Mouse (Mus musculus) hindbrain, embryonic 10.5 days (tissue): Measurements from ENCODE around the gene Itga6. TPM values are rescaled to one million over a fixed set of nuclear protein-coding genes. Genes with fewer than 3 reads are reported as not detected.

Experiments
- DNase-seq: peaks from one replicate; pipeline ENCODE4 v3.0.0-alpha.2; 2017; ENCODE audit warnings: low spot score
- H3K27ac ChIP-seq: fragments of 300-500 bp; sonication (generic); 2 replicates; pipeline ENCODE4 v1.5.1; 2016; ENCODE audit warnings: mild to moderate bottlenecking, moderate library complexity
- H3K27me3 ChIP-seq: fragments of 300-500 bp; sonication (generic); 2 replicates; pipeline ENCODE4 v1.6.1; 2016; ENCODE audit warnings: mild to moderate bottlenecking; ENCODE audit not compliant: poor library complexity, insufficient read depth, severe bottlenecking
- H3K36me3 ChIP-seq: fragments of 300-500 bp; sonication (generic); 2 replicates; pipeline ENCODE4 v1.6.1; 2016; ENCODE audit warnings: mild to moderate bottlenecking, moderate library complexity
- H3K4me1 ChIP-seq: fragments of 300-500 bp; sonication (generic); replicated peaks from 2 replicates; pipeline ENCODE4 v1.6.1; 2016; ENCODE audit warnings: mild to moderate bottlenecking
- H3K4me3 ChIP-seq: fragments of 300-500 bp; sonication (generic); 2 replicates; pipeline ENCODE4 v1.5.1; 2016; ENCODE audit warnings: mild to moderate bottlenecking, moderate library complexity
- H3K9me3 ChIP-seq: fragments of 300-500 bp; sonication (generic); 2 replicates; pipeline ENCODE4 v1.6.1; 2016; ENCODE audit warnings: mild to moderate bottlenecking, moderate library complexity
- WGBS: fragments of 180-500 bp; shearing (Covaris S2); methylation state at CpG from one replicate; pipeline ENCODE4 v1.1.7; 2016; 5-methylcytosine and 5-hydroxymethylcytosine counted together
- polyA plus RNA-seq: library from polyadenylated mRNA; unstranded; fragments of >200 nt; fragmentation: Nextera tagmentation; extraction: Ambion mirVana; gene quantifications from 2 replicates; pipeline ENCODE4 v1.2.1, GENCODE M21; 2016

Itga6 gene
- polyA plus RNA-seq, 1 experiment from 2014 or later, result 19.5 TPM

DNA sequence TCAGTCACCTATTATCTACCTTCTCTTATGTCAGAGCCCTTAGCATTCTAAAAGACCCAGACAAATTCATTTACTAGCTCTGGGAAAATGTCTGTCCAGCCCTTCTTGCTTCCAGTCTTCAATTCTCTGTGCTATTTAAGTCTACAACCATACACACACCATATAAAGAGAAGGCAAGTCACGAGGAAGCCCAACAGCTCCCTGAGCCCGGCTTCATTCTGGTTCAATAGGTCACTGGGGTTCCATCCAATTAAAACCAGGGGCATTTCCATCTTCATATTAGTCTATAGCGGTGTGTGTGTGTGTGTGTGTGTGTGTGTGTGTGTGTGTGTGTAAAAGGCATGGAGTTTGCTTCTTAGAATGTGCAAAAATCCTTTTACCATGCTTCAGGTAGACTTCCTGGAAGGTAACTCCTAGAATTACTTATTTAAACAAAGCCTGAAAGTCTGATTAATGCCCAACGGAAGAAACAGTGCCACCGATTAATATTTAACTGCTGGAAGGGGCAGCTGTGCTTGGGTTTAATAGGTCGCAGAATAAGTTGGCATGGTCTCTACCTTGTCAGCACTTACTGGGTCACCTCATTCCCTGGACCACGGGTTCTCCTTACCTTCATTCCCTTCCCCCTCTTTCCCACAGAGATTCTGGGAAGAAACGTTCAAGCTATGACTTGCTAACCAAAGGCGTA, 6.1 kb upstream of the Itga6 start:
- H3K36me3 ChIP-seq, result no peaks in the 10 kb centered on the region
- no peak for DNase-seq
- no peaks in the 10 kb centered on the region for H3K9me3 ChIP-seq
- no peak overlapping the region for H3K4me3 ChIP-seq
- 82% methylated on average over 9 of the region's 9 CpGs for WGBS
- H3K27me3 ChIP-seq, result 0 out of 2 replicates have a peak, but pooled peaks cover 4% of the 10 kb centered on the region
- no peak overlapping the region for H3K27ac ChIP-seq
- peaks cover 20% of the 10 kb centered on the region for H3K4me1 ChIP-seq

DNA sequence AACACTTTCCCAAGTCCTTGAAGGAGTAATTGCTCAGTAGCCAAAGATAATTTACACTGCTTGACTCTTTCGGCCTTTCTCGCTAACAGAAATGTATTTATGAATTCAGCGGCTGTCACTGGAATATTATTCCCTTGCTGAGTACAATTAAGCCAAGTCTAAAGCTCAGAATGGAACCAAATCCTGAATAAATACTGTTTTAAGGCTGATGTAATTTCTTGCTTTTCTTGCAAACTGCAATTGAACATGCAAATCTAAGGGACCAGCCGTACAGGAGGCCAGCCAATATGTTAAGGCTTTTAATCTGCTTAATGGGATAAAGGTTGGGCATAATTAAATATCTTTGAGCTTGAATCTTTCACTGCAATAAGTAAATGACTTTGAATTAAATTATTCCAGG, 2.9 kb upstream of the Itga6 start:
- Histone ChIP-seq H3K27ac (no peak overlapping the region), H3K9me3 (no peaks in the 10 kb centered on the region), H3K4me3 (no peak overlapping the region), H3K27me3 (peaks cover 22% of the 10 kb centered on the region), H3K4me1 (peaks cover 43% of the 10 kb centered on the region), H3K36me3 (no peaks in the 10 kb centered on the region)
- DNase-seq, result no peak
- 91% methylated on average over 4 of the region's 4 CpGs for WGBS

DNA sequence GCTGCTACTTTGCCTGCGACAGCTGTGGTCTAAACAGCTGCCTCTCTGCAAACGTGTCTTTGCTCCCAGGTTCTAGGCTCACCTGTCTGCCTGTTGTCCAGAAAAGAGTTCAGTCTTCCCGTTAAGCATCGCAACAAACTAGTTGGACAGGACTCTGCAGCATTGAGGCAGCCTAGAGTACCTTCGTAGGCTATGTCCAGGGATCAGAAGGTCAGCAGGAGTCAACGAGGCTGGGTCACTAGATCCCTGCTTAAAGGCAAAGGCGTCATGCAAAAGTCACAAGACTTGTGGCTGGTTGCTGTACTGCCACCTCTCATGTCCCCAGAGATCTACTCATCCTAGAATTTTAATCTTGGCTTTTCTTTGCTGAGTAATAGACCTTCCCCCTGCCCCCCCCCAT, 2.0 kb upstream of the Itga6 start:
- peaks cover 30% of the 10 kb centered on the region for H3K27me3 ChIP-seq
- H3K27ac ChIP-seq, result no peak overlapping the region
- H3K4me3 ChIP-seq, result no peak overlapping the region
- H3K9me3 ChIP-seq, result no peaks in the 10 kb centered on the region
- H3K4me1 ChIP-seq, result peaks cover 43% of the 10 kb centered on the region
- WGBS, result 43% methylated on average over 7 of the region's 7 CpGs
- H3K36me3 ChIP-seq, result no peaks in the 10 kb centered on the region
- no peak for DNase-seq

DNA sequence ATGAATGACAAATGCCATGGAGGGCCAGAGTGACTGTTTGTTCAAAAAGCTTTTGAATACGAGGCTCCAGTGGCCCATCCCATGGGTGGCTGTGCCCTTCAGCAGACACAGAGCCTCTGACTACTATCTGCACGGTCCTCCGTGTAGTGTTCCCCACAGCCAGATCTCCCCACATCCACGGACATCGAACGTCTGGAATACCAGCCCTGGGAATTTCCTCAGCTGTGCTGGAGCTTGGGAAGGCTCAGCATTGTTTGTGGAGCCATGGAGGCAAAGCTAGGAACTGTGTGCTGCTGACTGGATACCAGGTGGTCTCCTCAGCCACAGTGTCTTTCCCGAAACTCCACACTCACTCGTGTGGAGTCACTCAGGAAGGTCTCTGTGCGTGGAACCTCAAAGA, 1.1 kb upstream of the Itga6 start:
- Histone ChIP-seq H3K4me1 (peaks cover 43% of the 10 kb centered on the region), H3K27me3 (peaks cover 32% of the 10 kb centered on the region), H3K4me3 (peak overlapping the region; percentile 13; the same call in 1 of the 2 replicates), H3K27ac (peak overlapping the region; percentile 81), H3K36me3 (no peaks in the 10 kb centered on the region), H3K9me3 (no peaks in the 10 kb centered on the region)
- no peak for DNase-seq
- 10% methylated on average over 9 of the region's 9 CpGs for WGBS

DNA sequence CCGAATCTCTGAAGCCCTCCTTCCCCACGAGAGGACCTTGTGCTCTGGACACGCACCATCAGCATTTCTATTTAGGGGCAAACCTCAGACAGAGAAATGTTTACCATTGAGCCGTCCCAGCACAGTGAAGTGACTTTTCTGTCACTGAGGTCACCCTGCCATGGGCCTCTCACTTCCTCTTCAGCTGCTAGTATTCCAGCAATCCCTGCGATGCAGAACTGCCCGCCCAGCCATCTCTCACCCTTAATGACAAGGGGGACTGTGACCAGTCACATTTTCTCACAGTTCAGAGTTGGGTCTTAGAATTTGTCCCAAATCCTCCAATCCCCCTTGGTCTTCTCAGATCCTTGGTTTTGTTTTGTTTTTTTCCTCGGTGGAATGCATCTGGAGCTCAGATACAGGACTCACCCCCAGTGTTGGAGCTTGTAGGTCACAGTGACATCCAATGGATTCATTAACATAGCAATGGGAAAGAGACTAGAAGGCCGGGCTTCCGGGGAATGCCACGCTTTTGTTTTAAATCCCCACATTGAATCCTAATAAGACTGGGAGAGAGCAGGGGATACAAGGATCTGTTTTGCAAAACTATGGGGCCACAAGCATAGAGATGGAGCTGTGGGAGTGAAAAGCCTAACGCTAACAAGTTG, 432 bp upstream of the Itga6 start:
- peak overlapping the region; percentile 81 for H3K27ac ChIP-seq

DNA sequence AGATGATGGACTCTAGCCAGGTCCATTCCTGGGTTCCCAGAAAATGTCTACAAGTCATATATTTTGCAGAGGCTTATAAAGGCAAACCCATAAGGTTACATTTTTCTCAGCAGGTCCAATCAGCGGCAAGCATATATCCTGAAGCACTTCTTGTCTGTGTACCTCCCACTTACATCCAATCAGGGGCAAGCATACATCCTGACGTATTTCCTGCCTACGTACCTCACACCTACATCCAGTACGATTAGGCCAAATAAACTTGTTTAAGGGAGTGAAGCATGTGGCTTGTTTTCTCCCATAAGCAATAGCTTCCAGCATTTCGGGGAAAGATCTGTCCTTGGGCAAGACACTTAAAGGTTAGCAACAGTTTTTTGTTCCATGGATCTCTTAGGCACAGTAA, 3.0 kb downstream of the Itga6 start:
- no peak overlapping the region for H3K4me3 ChIP-seq
- DNase-seq, result no peak
- no peak overlapping the region for H3K27ac ChIP-seq
- H3K4me1 ChIP-seq, result peaks cover 62% of the 10 kb centered on the region
- H3K36me3 ChIP-seq, result no peaks in the 10 kb centered on the region
- peaks cover 40% of the 10 kb centered on the region for H3K27me3 ChIP-seq
- 89% methylated on average over 5 of the region's 5 CpGs for WGBS
- H3K9me3 ChIP-seq, result no peaks in the 10 kb centered on the region

More for the DNA sequence above, 432 bp upstream of the Itga6 start:
- Histone ChIP-seq H3K27me3 (peaks cover 32% of the 10 kb centered on the region), H3K36me3 (no peaks in the 10 kb centered on the region), H3K9me3 (no peaks in the 10 kb centered on the region), H3K4me3 (peak overlapping the region; percentile 13; the same call in 1 of the 2 replicates), H3K4me1 (peaks cover 50% of the 10 kb centered on the region)
- 4% methylated on average over 11 of the region's 11 CpGs for WGBS
- peak; percentile 58 for DNase-seq

DNA sequence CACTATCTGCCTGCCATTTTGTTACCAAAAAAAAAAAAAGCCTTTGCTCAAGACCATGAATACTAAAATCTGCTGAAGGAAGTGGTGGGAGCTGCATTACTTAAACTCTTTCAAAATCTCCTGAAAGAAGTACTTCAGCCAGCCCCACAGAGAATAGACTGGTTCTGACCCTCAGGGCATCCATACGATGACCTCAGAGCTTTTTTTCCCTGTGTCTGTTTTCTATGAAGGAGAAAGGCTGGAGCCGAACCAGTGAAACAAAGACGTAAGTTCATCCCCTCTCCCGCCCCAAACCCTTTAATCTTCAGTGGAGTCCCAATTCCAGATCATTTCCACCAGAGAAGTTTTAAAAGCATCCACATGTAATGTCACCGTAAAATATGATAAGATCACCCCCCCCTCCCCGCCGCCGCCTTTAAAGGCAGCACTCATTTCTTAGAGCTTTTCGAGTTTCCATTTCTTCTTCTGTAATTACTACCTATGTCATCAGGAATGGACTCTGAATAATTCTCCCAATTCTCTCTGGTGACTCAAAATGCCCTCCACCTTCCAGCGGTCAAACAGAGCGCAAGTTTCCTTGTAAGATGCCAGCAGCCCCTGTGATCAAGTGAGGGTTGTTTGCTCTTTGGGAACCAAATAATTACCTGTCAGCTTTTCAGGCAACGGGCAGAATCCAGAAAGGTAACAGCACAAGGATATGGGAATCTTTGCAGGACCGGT, 4.1 kb downstream of the Itga6 start:
- Histone ChIP-seq H3K4me3 (peak overlapping the region; percentile 27; the same call in 1 of the 2 replicates), H3K36me3 (no peaks in the 10 kb centered on the region), H3K27ac (peak overlapping the region; percentile 72), H3K4me1 (peaks cover 52% of the 10 kb centered on the region), H3K9me3 (no peaks in the 10 kb centered on the region), H3K27me3 (peaks cover 39% of the 10 kb centered on the region)
- WGBS, result 40% methylated on average over 13 of the region's 13 CpGs
- peak; percentile 31 for DNase-seq

DNA sequence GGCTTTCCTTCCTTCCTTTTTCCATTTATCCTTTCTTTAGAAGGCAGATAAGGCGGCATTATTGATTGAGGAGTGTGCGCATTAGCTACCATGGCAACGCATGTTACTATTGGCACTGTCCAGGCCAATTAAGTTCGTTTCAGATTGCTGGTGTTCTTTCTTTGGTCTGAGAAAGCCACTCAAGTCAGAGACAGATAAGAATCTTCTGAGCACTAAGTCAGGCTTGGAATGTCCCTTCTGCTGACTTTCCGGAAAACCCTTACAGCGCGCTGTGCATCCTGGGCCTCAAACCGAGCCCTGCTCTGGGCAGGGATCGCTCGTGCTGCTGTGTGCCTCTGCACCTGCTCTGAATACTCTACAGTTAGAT, 4.7 kb downstream of the Itga6 start:
- DNase-seq, result peak; percentile 29
- no peaks in the 10 kb centered on the region for H3K36me3 ChIP-seq
- H3K27me3 ChIP-seq, result peaks cover 39% of the 10 kb centered on the region
- no peaks in the 10 kb centered on the region for H3K9me3 ChIP-seq
- peaks cover 47% of the 10 kb centered on the region for H3K4me1 ChIP-seq
- 66% methylated on average over 10 of the region's 10 CpGs for WGBS
- H3K27ac ChIP-seq, result peak overlapping the region; percentile 72
- peak overlapping the region; percentile 27; the same call in 1 of the 2 replicates for H3K4me3 ChIP-seq

DNA sequence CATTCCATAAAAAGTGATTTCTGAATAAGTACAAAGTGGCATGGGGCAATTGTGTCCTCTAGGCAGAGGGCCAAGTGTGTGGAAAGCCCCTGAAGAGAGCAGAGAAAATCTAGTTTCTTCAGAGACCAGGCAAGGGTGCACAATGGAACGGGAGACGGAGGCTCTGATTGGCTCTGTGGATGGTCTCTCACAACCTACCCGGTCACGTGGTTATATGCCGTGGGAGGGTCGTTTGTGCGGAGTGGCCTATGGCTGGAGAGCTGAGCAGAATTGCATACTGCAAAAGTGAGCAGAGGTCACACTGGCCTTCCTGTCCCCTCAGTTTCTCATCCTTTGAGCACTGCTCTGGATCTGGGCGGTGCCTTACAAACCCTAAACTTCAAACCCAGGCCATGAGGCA, 5.9 kb downstream of the Itga6 start:
- 74% methylated on average over 8 of the region's 8 CpGs for WGBS
- Histone ChIP-seq H3K4me1 (peaks cover 34% of the 10 kb centered on the region), H3K27me3 (peaks cover 32% of the 10 kb centered on the region), H3K9me3 (no peaks in the 10 kb centered on the region), H3K36me3 (no peaks in the 10 kb centered on the region), H3K27ac (peak overlapping the region; percentile 57), H3K4me3 (no peak overlapping the region)
- peak; percentile 36 for DNase-seq

DNA sequence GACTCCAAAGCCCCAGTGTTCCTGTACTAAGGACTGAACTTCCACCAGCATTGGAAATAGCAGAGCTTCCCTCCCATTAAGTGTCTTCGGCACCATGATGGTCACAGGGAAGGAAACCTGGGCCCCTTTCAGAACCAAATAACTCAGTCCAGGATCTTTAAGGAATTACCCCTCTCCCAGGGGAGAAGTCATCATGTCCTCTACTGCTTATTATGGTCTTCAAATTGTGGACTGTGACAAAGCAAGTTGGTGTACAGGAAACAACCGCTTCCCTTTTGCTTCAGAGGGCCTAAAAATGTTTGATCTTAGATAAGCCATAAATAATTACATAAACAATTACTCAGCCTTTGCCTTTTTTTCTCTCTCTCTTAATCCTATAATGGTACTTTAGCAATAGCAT, 6.4 kb downstream of the Itga6 start:
- DNase-seq, result no peak
- WGBS, result 90% methylated on average over 2 of the region's 2 CpGs
- Histone ChIP-seq H3K4me1 (peaks cover 31% of the 10 kb centered on the region), H3K27ac (peak overlapping the region; percentile 57), H3K27me3 (peaks cover 27% of the 10 kb centered on the region), H3K9me3 (no peaks in the 10 kb centered on the region), H3K4me3 (no peak overlapping the region), H3K36me3 (no peaks in the 10 kb centered on the region)

DNA sequence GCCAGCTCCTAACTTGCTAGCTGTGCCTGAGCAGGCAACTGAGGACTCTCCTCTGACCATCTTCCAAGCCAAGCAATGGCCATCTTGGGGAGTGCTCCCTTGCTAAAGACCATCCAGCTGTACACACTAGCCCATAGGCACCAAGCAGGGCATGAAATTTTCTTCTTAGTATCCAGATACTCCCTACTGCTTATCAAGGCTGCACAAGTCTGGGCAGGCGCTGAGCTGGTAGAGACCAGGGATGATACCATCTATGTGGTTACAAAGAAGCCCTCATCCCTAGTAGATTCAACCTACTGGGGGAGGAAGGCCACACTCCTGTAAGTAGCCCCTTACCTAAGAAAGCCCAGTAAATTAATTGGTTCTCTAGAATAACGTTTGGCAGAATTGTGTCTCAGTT, 7.0 kb downstream of the Itga6 start:
- peaks cover 31% of the 10 kb centered on the region for H3K4me1 ChIP-seq
- H3K4me3 ChIP-seq, result no peak overlapping the region
- no peak for DNase-seq
- peaks cover 27% of the 10 kb centered on the region for H3K27me3 ChIP-seq
- no peaks in the 10 kb centered on the region for H3K36me3 ChIP-seq
- H3K27ac ChIP-seq, result no peak overlapping the region
- WGBS, result 83% methylated on average over 2 of the region's 2 CpGs
- H3K9me3 ChIP-seq, result no peaks in the 10 kb centered on the region

DNA sequence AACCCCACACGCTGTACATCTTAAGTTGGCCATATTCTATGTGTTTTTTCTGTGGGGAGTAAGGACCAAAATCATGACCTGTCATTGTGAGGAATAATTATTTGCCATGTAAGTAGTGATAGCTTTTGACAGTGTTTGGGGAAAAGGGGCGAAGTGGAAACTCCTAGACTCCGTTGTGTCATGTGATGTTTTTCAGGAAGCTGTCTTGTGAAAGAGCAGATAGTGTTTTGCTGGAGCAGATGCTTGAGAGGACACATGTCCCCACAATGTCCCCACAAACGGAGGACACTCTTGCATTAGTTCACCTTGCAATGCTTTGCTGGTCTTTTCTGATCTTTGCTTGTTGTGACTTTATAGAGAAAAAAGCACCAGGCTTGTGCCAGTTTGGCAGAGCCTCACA, 7.7 kb downstream of the Itga6 start:
- H3K4me1 ChIP-seq, result peaks cover 31% of the 10 kb centered on the region
- H3K27ac ChIP-seq, result no peak overlapping the region
- no peak overlapping the region for H3K4me3 ChIP-seq
- H3K36me3 ChIP-seq, result no peaks in the 10 kb centered on the region
- peaks cover 20% of the 10 kb centered on the region for H3K27me3 ChIP-seq
- DNase-seq, result no peak
- no peaks in the 10 kb centered on the region for H3K9me3 ChIP-seq
- WGBS, result 82% methylated on average over 4 of the region's 4 CpGs

DNA sequence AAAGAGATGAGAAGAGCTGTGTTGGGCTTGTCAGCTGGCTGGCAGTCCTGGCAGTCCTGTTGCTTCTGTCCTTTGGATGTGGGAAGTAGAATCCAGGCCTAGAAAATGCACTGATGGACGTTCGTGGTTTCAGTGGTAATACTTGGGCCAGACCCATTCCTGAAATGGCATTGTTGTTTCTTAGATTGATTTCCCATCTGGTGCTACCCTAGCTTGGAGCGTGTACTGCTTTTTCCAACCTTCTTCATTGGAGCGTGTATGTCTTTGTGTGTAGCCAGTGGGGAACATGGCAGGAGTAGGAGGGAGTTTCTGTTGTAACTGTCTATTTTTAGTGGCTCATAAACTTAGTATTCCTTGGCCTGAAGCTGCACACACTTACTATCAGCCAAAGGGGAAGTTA, 10.3 kb downstream of the Itga6 start:
- Histone ChIP-seq H3K36me3 (no peaks in the 10 kb centered on the region), H3K4me1 (peaks cover 25% of the 10 kb centered on the region), H3K27me3 (peaks cover 16% of the 10 kb centered on the region), H3K27ac (no peak overlapping the region), H3K9me3 (no peaks in the 10 kb centered on the region), H3K4me3 (no peak overlapping the region)
- DNase-seq, result no peak
- 86% methylated on average over 4 of the region's 4 CpGs for WGBS
